Mouse (Mus musculus): ENCODE results near the gene Uggt2.

Uggt2 gene

DNA sequence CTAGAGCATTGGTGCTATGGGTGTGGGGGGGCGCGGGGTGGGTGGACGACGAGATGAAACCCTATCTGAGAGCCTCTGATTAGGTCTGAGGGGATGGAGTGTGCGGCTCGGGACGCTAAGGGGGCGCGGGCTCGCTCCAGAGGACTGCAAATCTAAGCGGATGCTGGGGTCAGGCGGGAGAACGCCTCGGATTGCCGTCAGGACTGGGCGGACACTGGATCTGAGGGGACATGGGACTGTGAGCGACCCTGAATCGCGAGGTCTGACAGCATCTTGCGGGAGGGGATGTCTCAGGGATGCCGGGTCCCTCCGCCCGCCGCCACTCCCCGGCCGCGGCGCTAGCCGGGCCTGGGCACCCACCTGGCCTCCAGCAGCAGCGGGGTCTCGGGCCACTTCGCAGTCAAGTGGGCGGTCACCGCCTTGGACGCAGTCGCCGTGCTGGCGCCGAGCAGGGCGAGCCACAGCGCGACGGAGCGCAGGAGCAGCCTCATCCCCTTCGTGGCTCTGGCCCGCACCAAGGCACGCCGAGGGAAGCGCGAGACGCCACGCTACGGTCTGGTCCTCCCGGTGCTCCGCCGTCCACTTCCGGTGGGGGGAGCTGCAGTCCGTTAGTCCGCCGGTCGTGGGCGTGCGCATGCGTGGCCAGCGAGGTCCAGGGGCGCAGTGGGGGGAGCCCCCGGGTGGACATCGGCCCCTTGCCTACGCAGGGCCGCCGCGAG lies at the start of gene Uggt2:
Gene Uggt2, minus strand, starts transcription at position 580 of the 719 bp plus-strand sequence.
- DNase-seq (ENCODE audit: low read depth, low spot score), result peak; percentile 68

DNA sequence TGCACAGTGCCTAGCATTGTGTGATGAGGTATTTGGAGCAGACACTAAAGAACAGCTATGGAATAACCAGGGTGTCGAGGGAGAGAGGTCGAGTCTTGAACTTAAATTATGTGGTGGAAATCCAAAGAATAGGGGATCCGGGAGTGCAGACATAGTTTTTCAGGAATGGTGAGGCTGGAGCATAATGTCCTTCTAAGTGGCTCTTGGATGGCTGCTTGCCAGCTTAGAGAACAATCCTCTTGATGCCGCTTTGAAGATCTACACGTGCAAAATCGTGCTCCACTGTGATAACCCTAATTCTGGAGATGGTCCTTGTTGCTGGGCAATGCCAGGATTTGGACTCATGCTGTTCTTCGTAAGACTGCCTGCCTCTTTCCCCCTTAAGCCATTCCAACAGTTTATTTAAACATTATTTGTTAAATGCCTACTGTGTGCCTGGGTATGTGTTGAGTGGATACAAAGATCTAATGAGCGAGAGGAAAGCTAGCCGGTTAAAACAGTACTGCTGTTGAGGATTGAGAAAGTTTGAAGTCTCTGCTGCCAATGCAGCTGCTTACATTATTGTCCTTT lies 40.2 kb upstream of the Uggt2 start:
- no peak for DNase-seq (ENCODE audit: low read depth, low spot score)

DNA sequence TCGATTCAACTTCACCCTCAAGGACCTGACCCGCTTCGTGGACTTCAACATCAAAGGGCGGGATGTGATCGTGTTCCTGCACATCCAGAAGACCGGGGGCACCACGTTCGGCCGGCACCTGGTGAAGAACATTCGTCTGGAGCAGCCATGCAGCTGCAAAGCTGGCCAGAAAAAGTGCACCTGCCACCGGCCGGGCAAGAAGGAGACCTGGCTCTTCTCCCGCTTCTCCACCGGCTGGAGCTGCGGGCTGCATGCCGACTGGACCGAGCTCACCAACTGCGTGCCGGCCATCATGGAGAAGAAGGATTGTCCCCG lies 39.5 kb upstream of the Uggt2 start:
- DNase-seq (ENCODE audit: low read depth, low spot score), result no peak

DNA sequence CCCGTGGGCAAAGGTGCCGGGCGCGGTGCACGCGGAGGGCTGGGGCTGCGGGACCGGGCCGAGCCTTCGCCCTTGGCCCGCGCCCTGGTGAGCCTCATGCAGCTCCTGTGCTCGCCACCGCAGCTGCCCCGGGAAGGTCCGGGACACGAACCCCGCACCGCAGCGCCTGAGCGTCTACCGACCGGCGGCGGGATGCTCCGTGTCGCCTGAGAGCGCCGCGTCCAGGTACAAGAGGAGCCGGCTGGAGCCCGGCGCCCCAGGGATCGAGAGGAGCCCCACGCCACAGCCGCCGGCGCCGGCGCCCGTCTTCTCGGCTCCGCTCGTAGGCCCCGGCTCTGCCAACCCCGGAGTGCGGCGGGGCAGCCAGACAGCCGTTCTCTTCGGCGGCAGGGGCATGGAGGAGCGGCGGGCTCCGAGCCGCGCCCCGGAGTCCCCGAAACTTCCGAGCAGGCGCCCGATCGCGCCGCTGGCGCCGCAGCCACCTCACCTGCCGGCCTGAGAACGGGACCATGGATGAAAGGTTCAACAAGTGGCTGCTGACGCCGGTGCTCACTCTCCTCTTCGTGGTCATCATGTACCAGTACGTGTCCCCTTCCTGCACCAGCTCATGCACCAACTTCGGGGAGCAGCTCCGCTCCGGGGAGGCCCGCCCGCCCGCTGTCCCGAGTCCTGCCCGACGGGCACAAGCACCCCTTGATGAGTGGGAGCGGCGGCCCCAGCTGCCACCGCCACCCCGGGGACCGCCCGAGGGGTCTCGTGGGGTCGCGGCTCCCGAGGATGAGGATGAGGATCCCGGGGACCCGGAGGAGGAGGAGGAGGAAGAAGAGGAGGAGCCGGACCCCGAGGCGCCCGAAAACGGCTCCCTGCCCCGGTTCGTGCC lies 38.9 kb upstream of the Uggt2 start, which contains the start of gene Hs6st3:
Gene Hs6st3, plus strand, starts transcription at position 436 of the 880 bp plus-strand sequence.
- no peak for DNase-seq (ENCODE audit: low read depth, low spot score)

DNA sequence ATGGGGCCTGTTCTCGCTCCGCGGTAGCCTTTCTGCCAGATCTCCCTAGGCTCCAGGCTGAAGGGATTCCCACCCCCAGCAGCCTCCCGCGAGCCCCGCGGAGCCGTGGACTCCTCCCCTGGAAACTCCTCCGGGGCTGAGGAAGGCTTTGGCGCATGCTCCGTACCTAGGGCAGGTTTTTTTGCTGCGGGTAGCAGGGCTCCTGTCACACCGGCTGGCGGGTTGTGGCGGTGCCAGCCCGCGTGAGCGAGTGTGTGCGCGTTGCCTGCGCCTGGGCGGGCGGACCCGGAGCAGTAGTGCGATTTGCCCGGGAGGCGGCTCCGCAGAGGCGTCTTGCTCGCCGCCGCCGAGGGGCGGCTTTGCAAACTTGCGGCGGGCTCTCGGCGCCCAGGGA lies 38.3 kb upstream of the Uggt2 start:
- no peak for DNase-seq (ENCODE audit: low read depth, low spot score)

DNA sequence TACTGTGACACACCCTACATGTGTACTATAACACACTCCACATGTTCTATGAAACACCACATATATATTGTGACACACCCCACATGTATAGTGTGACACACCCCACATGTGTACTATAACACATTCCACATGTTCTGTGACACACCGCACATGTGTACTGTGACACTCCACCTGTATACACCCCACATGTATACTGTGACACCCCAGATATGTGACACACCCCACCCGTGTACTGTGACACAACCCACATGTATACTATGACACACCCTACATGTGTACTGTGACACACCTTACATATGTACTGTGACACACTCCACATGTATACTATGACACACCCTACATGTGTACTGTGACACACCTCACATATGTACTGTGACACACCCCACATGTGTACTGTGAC lies 28.1 kb upstream of the Uggt2 start:
- DNase-seq (ENCODE audit: low read depth, low spot score), result no peak

DNA sequence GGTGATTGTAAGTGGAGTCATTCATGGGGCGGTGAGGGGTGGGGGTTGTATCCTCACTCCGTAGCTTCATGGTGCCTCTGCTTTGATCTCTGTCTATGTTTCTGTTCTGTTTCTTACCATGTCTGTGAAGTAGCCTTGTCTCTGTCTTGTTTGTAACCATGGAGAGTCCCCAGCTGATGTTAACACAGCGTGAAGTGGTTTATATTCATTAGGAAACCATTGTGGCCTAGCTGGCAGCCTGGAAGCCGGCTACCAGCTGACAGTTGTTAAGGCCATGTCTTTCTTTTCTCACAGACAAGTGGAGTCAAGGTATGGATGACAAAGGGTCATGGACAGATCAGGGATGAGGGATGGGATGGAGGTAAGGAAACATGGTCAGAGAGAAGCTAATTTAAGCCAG lies 26.6 kb upstream of the Uggt2 start:
- DNase-seq (ENCODE audit: low read depth, low spot score), result no peak

DNA sequence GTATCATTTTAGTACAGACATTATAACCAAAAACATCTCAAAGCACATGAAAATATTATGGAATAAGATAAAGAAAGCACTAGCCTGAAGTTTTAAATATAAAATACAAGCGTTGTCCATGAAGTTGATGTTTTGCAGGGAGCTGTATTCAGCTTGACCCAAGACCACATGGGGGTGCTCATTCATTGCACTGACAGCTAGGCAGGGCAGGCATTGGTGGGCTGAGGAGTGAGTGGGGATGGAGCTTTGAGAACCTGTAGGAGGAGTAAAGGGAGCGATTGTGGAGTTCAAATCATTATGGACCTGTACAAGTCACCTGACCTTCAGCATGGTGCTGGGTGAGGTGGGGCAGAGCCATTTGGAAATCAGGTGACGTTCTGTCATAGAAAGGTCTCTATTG lies 24.8 kb upstream of the Uggt2 start:
- DNase-seq (ENCODE audit: low read depth, low spot score), result no peak

DNA sequence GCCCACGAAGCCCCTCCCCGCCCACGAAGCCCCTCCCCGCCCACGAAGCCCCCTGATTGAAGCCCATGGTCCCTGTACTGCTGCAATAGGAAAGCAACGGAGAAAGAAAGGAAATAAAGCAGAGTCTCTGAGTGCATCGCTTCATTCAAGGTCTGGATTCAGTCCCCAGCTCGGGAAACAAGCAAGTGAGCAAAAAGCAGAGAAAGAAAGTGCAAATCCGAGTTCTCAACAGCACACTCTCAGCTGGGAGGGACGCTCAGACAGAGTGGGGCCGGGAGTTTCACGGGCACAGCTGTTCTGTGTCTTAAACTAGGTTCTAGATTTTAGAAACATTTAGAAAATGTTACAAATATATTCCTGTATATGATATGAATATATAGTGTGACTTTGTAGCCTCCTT lies 24.4 kb upstream of the Uggt2 start:
- no peak for DNase-seq (ENCODE audit: low read depth, low spot score)

DNA sequence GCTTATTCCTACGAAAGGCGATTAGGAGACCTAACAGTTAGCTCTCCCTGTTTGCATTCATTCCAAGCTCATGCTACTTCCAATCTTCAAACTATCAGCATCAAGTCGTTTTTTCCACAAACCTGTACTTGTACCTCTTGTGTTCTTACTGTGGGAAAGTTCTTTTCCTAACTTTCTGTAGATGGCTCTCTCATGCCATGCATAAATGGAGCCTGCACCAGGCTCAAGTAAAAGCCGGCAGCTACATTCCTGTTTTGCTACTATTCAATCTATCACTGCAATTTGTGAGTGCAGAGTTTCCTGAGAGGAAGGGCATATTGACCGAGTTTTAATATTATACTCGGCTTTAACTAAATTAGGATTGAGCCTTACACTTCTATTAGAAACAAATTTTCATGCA lies 13.3 kb upstream of the Uggt2 start:
- no peak for DNase-seq (ENCODE audit: low read depth, low spot score)

DNA sequence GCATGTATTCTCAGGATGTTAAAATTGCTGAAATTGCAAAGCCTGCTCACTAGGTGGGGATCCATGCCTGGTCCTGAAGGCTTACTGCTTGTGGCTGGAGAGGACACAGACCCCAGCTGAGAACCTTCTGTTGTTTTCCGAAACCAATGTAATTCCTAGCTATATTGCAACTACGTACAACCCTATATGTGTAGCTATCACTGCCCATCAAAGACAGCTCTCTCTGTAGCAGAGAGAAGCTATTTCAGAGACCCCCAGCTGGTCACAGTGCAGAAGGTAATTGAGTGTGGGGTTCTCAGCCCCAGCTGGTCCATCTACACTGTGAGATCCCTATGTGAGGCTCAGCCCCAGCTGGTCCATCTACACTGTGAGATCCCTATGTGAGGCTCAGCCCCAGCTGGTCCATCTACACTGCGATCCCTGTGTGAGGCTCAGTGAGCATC lies 10.6 kb upstream of the Uggt2 start:
- DNase-seq (ENCODE audit: low read depth, low spot score), result no peak

DNA sequence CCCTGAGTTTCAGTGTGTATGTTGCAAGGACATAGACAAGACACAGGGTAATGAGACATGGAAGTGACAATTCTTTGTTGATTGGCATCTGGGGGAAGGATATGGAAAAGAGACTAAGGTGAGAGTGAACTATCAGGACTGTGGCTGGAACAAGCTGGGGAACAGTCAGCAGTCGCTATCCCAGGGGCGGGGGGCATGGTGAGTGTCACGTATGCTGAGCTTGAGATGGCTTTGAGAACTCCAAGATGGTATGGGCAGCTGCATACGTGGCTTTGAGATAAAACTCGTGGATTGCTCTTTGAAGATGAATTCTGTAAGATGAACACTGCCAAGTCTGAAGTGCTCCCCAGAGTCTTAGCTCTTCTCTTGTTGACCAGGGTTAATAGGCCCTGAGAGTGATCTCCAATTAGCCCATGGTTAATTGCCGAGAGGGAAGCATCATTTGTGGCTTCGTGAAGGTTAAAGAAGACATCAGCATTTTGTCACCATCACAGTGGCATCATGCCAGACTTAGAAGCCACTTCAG lies 9.6 kb upstream of the Uggt2 start:
- no peak for DNase-seq (ENCODE audit: low read depth, low spot score)

DNA sequence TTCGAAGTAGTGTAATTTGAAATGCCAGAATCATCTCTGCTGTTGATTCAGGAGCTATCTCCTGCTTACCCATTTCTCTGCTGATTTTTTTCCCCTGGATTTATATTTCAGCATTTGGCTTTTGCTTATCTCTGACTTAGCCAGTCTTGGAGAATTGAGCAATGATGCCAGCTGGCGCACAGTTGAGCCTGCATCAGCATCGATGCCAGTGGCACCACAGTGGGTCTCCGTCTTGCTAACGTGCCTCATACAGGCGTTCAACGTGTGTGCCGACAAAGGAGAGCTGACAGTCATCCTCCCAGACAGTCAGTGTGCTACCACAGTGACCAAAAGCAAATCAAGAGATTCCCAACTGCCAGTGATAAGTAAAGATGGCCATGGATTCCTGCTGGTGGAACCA lies 8.4 kb upstream of the Uggt2 start:
- no peak for DNase-seq (ENCODE audit: low read depth, low spot score)

DNA sequence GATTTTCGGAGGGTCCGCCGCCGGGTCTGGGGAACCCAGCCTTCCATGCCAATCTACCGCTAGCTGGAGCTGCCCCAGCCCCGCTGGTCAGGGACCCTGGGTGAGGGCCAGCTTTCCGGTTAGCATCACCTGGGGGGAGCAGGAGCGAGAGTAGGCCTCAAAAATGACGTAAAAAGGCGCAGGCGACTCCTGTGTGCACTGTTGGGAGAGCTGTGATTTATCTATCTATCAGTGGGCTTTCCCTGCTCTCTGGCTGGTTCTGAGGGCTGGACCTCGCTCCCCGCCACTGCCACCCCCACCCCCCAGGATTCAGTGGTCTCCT lies 301 bp upstream of the Uggt2 start:
- DNase-seq (ENCODE audit: low read depth, low spot score), result peak; percentile 2

DNA sequence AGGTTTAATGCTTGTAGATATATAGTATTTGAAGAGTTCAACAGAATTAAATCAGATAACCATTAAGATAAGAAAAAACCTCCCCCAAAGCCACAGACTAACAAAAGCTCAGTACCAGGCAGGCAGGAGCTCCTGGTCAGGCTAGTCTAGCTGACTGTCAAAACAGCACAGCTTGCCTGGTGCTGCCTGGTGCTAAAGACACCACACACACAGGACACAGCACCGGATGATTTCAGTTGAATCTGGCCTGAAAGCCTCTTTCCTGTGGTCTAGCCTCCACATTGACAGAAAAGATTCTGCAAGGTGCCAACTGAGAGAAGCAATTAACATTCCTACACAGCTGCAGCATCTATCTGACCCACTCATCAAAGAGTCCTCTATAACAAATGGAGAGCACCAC lies 37.4 kb downstream of the Uggt2 start:
- DNase-seq (ENCODE audit: low read depth, low spot score), result no peak

DNA sequence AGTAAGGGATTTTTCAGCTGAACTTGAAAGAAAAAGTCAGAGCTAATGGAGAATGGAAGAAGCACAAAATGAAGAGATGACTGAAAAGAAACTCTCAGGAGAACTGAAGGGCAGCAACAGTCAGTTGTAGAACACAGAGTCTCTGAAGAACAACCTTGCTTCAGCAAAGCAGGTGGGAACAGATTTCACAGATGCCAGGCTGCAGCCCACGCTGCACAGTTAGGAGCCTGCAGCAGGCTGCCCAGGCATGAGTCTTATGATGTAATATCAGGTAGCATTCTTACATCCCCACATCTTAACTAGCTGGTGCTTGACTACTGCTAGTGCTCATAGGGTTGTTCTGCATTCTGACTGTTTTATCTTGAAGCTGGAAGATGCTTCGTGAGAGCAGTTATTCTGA lies 38.5 kb downstream of the Uggt2 start:
- DNase-seq (ENCODE audit: low read depth, low spot score), result no peak

DNA sequence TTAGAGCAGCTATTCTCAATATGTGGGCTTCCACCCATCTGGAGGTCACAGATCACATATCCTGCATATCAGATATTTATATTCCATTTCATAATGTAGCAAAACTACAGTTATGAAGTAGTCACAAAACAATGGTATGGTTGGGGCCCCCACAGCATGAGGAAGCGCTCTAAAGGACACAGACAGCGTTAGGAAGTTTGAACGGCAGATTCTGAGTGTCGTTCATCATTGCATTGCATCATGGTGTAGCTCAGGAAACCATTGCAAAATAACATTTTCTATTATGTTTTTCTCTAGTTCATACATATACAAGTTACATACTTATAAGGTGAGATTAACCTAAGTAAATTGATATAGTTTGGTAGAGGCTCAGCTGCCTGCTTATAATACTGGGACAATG lies 42.2 kb downstream of the Uggt2 start:
- DNase-seq (ENCODE audit: low read depth, low spot score), result no peak

DNA sequence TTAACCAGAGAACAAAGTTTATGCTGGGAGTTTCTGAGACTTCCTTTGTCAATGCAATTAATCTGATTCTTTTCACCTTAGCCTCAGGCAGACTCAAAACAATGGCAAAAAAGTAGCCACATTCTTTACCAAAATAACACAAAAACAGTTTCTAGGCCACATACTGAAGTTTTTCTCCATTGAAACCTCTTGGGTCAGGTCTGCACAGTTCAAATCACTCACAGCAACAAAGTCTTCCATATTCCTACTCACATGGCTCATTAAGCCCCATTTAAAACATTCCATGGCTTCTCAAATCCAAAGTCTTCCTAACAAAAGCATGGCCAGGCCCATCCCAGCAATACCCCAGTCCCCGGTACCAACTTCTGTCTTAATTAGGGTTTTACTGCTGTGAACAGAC lies 46.3 kb downstream of the Uggt2 start:
- DNase-seq (ENCODE audit: low read depth, low spot score), result no peak

DNA sequence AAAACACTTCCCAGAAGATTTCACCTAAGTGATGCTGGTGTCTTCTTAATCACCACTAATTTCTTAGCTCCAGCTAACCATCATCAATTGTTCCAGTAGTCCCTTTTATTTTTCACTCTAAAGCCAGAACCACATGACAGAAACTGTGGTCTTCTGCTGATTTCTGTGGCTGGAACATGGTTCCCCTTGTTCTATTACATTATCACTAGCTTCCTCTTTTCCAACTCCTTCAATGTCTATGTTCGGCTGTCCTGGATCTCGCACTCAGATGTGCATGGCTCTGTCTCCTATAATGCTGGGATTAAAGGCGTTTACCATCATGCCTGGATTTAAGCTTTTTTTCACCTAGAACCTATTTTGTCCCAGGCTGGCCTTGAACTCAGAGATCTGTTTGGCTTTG lies 46.9 kb downstream of the Uggt2 start:
- DNase-seq (ENCODE audit: low read depth, low spot score), result no peak

DNA sequence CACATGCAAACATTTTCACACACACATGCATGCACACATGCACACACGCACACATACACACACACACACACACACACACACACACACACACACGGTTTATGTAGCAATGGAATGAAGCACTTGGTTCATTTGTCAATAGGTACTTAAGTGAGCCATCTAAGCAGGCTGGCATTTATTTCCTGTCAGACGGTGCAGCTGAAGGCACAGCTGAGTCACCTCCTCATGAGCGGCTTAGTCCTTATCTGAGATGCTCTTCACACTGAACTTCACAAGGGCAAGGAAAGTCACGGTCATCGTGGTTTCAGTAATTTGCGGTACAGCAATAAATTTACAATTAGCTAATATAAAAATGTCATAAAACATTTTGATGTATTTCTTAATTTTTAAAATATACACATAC lies 55.5 kb downstream of the Uggt2 start:
- no peak for DNase-seq (ENCODE audit: low read depth, low spot score)

DNA sequence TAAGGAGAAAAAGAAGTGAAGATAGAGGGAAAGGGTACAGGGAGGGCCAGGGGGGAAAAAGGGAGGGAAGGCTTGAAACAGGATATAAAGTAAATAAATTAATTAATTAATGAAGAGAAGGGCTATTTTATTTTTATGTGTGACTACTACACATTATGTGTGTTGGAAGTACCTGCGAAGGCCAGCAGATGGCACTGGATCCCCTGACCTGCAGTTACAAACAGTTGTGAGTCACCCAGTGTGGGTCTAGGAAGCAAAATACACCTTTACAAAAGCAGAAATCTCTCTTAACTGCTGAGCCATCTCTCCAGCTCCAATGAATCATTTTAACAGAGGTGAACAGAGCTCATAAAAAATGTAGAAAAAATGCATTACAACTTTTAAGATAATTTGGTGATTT lies 59.0 kb downstream of the Uggt2 start:
- DNase-seq (ENCODE audit: low read depth, low spot score), result no peak

DNA sequence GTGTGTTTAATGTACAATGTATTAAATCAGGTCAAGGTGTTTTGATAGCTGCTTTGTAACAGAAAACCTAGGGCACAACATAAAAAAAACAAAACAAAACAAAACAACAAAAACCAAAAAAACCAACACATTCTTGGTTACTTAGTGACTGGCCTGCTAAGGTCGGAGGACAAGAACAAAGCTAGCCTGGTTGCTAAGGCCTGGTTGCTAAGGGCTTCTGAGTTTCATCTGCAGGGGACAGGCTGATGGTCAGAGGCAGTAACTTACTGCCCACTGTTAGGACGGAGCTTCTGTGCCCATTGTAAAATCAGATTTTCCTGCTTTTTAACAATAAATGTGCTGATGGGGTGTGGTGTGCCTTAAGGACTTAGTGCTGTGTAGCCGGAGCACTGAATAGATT lies 61.5 kb downstream of the Uggt2 start:
- DNase-seq (ENCODE audit: low read depth, low spot score), result no peak
